Mouse (Mus musculus): ENCODE results near the gene Sec14l2. TPM values are rescaled to one million over a fixed set of nuclear protein-coding genes. Genes with fewer than 3 reads are reported as not detected.

Gene Sec14l2
- polyA plus RNA-seq, 1 experiment from 2014 or later, result 1.4 TPM

DNA sequence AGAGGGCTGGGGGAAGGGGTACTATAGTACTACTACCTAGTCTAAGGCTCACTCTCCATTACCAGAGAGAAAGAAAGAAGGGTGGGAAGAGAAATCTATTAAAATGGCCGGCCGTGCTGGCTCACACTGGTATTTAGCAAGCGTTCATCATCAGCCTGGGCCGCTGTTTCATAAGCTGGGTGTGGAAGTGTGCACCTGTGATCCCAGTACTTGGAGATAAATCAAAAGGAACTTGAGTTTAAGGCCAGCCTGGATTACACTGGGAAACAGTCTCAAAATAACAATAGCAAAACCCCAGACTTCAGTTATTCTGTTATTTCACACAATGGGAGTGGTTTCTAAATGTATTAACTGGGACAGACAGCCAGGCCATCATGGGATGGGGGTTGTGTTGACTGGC is 60.7 kb downstream of the Sec14l2 start:
- Histone ChIP-seq H3K4me3 (replicated peaks) (no peak overlapping the region), H3K27ac (no peak overlapping the region), H3K9me3 (no peaks in the 10 kb centered on the region), H3K27me3 (replicated peaks) (peaks cover 6% of the 10 kb centered on the region; the same call in 1 of the 2 replicates), H3K4me1 (replicated peaks) (no peaks in the 10 kb centered on the region), H3K4me2 (replicated peaks) (no peak overlapping the region), H3K9ac (no peak overlapping the region), H3K36me3 (no peaks in the 10 kb centered on the region)
- 87% methylated on average over 4 of the region's 4 CpGs for WGBS
- ATAC-seq, result no peak

DNA sequence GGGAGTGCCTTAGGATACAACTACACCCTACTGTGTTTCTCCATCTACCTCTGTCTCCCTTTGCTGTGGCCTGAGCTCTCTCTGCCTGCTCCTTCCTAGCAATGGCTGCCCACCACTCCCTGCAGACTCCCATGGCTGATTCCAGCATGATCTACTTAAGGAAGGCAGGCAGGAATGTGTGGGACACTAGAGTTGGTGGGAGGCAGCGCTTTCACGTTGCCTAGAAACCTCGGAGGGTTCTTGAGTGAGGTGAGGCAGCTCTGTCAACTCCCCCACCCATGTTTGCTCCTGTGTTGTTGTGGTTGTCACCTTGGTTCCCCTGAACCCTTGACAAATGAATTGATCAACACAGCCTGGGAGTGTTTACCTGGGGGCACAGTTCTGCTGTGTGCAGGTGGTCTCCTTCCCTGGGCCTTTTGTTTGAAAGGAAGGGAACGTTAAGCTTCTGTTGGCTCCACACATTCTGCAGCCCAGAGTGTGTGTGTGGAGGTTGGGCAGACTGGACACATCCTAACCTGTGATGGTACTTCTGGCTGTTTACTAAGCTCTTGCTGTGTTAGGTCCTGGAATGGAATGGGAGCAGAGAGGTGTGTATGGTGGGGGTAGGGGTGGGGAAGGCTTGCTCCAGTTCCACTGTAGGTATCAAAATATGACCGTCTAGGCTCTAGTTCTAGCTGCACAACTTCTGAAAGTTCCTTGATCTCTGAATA is 62.2 kb downstream of the Sec14l2 start:
- Histone ChIP-seq H3K27me3 (replicated peaks) (peaks cover 6% of the 10 kb centered on the region; the same call in 1 of the 2 replicates), H3K36me3 (no peaks in the 10 kb centered on the region), H3K27ac (no peak overlapping the region), H3K4me3 (replicated peaks) (no peak overlapping the region), H3K9me3 (no peaks in the 10 kb centered on the region), H3K4me1 (replicated peaks) (no peaks in the 10 kb centered on the region), H3K9ac (no peak overlapping the region), H3K4me2 (replicated peaks) (no peak overlapping the region)
- 60% methylated on average over 5 of the region's 5 CpGs for WGBS
- no peak for ATAC-seq

DNA sequence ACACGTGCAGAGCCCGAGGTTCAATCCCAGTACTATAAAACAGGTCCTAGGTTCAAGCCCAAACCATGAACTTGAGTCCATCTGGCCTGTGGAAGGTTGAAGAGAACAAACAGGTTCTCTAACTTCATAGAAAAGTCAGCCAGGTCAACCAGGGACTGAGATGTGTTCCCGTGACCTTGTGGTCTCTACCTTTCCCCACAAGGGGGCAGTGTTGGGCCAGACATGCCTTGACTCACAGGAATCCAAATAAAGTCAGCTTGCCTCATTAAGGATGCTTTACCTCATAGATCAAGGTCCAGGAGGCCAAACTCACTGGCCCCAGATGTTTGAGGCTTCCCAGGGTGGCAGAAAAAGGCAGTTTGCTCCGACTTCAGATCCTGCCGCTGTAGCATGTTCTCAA is 69.6 kb downstream of the Sec14l2 start:
- H3K36me3 ChIP-seq, result no peaks in the 10 kb centered on the region
- peak; percentile 59; the same call in 1 of the 2 replicates for ATAC-seq
- H3K27ac ChIP-seq, result no peak overlapping the region
- H3K9me3 ChIP-seq, result no peaks in the 10 kb centered on the region
- H3K9ac ChIP-seq, result no peak overlapping the region
- no peaks in the 10 kb centered on the region for H3K27me3 ChIP-seq (replicated peaks)
- no peak overlapping the region for H3K4me2 ChIP-seq (replicated peaks)
- 22% methylated on average over 5 of the region's 5 CpGs for WGBS
- no peaks in the 10 kb centered on the region for H3K4me1 ChIP-seq (replicated peaks)
- H3K4me3 ChIP-seq (replicated peaks), result no peak overlapping the region

DNA sequence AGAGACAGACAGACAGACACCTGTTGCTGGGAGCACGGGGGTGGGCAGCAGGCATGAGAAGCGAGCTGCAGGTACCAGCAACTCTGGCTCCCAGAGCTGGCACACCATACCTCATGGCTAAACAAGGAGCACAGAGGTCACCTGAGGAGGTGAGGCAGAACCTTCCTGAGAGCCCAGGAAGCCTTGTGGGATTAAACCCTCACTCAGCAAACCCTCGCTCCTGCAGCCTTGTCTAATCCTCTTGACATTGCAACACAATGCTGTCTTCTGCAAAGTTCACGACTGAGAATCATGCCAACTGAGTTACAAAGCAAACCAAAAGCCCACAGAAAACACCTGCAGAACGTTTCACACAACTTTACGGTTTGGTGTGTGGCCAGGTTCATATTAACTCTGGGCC is 74.8 kb downstream of the Sec14l2 start:
- Histone ChIP-seq H3K9me3 (no peaks in the 10 kb centered on the region), H3K4me1 (replicated peaks) (no peaks in the 10 kb centered on the region), H3K4me3 (replicated peaks) (no peak overlapping the region), H3K9ac (no peak overlapping the region), H3K36me3 (no peaks in the 10 kb centered on the region), H3K27ac (no peak overlapping the region), H3K4me2 (replicated peaks) (no peak overlapping the region), H3K27me3 (replicated peaks) (no peaks in the 10 kb centered on the region)
- no peak for ATAC-seq
- WGBS, result 91% methylated on average over 6 of the region's 6 CpGs

DNA sequence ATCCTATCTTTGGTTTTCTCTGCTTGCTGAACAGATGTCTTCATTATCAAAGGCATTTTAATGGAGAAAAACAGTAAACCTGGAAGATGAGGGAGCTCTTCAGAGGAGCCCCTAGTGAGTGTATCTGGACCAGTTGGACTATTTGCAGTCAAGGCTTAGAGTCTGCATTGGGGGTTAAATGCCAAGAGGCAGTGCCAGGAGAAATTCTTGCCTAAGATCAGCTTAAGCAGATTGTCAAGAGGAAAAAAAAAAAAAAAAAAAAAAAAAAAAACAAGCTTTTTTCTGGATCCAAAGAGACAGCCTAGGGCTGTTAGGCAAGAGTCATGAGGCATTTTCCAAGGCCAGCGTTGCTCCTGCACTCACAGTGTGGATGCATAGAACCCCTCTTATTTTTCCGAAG is 75.4 kb downstream of the Sec14l2 start:
- Histone ChIP-seq H3K9me3 (no peaks in the 10 kb centered on the region), H3K4me1 (replicated peaks) (no peaks in the 10 kb centered on the region), H3K4me2 (replicated peaks) (no peak overlapping the region), H3K27me3 (replicated peaks) (no peaks in the 10 kb centered on the region), H3K9ac (no peak overlapping the region), H3K4me3 (replicated peaks) (no peak overlapping the region), H3K36me3 (no peaks in the 10 kb centered on the region), H3K27ac (no peak overlapping the region)
- WGBS, result 93% methylated on average over 2 of the region's 2 CpGs
- ATAC-seq, result no peak

Other genes starting within 250 kb of the Sec14l2 start
- 0.27 and 0.29 TPM in 2 replicates for gene 4921536K21Rik, start 228.3 kb downstream of the Sec14l2 start, polyA plus RNA-seq (2015; fragmentation: Nextera tagmentation; extraction: Ambion mirVana)
- 6.4 and 7.0 TPM in 2 replicates for gene Dusp18, start 228.2 kb downstream of the Sec14l2 start, polyA plus RNA-seq (2015; fragmentation: Nextera tagmentation; extraction: Ambion mirVana)
- 3.2 and 3.4 TPM in 2 replicates for gene Slc35e4, start 208.8 kb downstream of the Sec14l2 start, polyA plus RNA-seq (2015; fragmentation: Nextera tagmentation; extraction: Ambion mirVana)
- 57.5 and 63.7 TPM in 2 replicates for gene Tcn2, start 191.3 kb downstream of the Sec14l2 start, polyA plus RNA-seq (2015; fragmentation: Nextera tagmentation; extraction: Ambion mirVana)
- gene Pes1, start 159.4 kb downstream of the Sec14l2 start, polyA plus RNA-seq (2015; fragmentation: Nextera tagmentation; extraction: Ambion mirVana), result 81.3 and 84.1 TPM in 2 replicates
- not detected in 2 replicates for gene 4930556J24Rik, start 146.6 kb downstream of the Sec14l2 start, polyA plus RNA-seq (2015; fragmentation: Nextera tagmentation; extraction: Ambion mirVana)
- 26.0 and 27.0 TPM in 2 replicates for gene Gal3st1, start 139.8 kb downstream of the Sec14l2 start, polyA plus RNA-seq (2015; fragmentation: Nextera tagmentation; extraction: Ambion mirVana)
- gene Sec14l4, start 92.0 kb downstream of the Sec14l2 start, polyA plus RNA-seq (2015; fragmentation: Nextera tagmentation; extraction: Ambion mirVana), result 0.52 and 0.63 TPM in 2 replicates
- not detected in 2 replicates for gene Sec14l3, start 58.6 kb downstream of the Sec14l2 start, polyA plus RNA-seq (2015; fragmentation: Nextera tagmentation; extraction: Ambion mirVana)
- 32.2 and 37.0 TPM in 2 replicates for gene Mtfp1, start 28.0 kb downstream of the Sec14l2 start, polyA plus RNA-seq (2015; fragmentation: Nextera tagmentation; extraction: Ambion mirVana)
- gene Rnf215, start 11.8 kb upstream of the Sec14l2 start, polyA plus RNA-seq (2015; fragmentation: Nextera tagmentation; extraction: Ambion mirVana), result 20.2 and 21.8 TPM in 2 replicates
- gene Ccdc157, start 36.9 kb upstream of the Sec14l2 start, polyA plus RNA-seq (2015; fragmentation: Nextera tagmentation; extraction: Ambion mirVana), result 3.7 and 3.8 TPM in 2 replicates
- gene Sf3a1, start 36.9 kb upstream of the Sec14l2 start, polyA plus RNA-seq (2015; fragmentation: Nextera tagmentation; extraction: Ambion mirVana), result 43.8 and 47.1 TPM in 2 replicates
- gene Tbc1d10a, start 63.4 kb upstream of the Sec14l2 start, polyA plus RNA-seq (2015; fragmentation: Nextera tagmentation; extraction: Ambion mirVana), result 32.3 and 32.4 TPM in 2 replicates
- 3.1 and 4.5 TPM in 2 replicates for gene Castor1, start 94.8 kb upstream of the Sec14l2 start, polyA plus RNA-seq (2015; fragmentation: Nextera tagmentation; extraction: Ambion mirVana)
- gene Osm, start 113.0 kb upstream of the Sec14l2 start, polyA plus RNA-seq (2015; fragmentation: Nextera tagmentation; extraction: Ambion mirVana), result 0.20 and 0.26 TPM in 2 replicates
- 0.62 and 0.92 TPM in 2 replicates for gene Lif, start 134.1 kb upstream of the Sec14l2 start, polyA plus RNA-seq (2015; fragmentation: Nextera tagmentation; extraction: Ambion mirVana)